Mouse (Mus musculus) cerebellum, postnatal 4 days (tissue): ENCODE measurements around the gene Basp1.
A peak's percentile ranks its signal among the peaks of the same experiment; 100 is the strongest.

ENCODE experiments used
- DNase-seq, 2 experiments: peaks; one replicate each; pipeline ENCODE4 v3.0.0; 2022; ENCODE audit warnings: low spot score in 2 of 2, mixed read lengths in 1 of 2

Basp1 gene

DNA sequence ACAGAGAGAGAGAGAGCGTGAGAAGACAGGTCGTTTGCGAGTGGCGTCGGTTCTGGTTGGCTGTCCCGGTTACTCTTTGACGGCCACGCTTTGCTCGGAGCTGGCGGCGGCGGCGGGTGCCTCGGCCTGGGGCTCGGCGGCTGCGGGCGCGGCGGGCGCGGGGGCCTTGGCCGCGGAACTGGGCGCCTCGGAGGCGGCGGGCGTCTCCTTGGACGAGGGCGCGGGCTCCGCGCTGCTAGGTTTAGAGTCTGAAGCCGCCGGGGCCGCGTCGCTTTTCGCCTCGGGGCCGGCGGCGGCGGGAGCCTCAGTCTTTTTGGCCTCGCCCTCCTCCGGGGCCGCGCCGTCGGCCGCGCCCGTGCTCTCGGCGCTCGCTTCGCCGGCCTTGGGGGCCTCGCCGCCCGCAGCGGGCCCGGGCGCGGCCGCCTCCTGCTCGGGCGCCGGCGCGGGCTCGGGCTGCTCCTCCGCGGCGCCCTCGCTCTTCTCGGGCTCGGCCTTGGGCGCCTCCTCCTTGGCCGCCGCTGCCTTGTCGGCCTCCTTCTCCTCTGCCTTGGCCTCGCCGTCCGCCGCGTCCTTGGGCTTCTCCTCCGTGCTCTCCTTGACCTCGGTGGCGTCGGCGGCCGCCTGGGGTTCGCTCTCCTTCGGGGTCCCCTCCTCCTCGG is 49.3 kb downstream of the Basp1 start:
- peak in 1 of 2 experiments; percentile 27 for DNase-seq

DNA sequence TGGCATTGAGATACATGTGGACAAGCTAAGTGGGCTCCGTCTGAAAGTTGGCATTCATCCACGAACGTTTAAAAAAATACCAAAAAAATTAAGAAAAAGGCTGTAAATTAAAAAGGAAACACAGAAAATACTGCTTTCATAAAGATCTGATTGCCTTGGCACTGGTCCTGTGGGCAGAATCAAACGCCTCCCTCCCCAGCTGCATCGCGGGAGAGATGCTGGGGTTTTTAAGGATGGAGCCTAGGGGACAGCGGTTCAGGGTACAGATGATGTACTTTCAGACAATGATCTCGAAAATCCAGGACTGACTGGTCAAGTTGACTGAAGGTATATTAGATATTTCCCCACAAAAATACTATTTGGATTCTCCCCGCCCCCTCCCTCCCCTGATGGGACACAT is 49.9 kb downstream of the Basp1 start:
- DNase-seq, result no peak

DNA sequence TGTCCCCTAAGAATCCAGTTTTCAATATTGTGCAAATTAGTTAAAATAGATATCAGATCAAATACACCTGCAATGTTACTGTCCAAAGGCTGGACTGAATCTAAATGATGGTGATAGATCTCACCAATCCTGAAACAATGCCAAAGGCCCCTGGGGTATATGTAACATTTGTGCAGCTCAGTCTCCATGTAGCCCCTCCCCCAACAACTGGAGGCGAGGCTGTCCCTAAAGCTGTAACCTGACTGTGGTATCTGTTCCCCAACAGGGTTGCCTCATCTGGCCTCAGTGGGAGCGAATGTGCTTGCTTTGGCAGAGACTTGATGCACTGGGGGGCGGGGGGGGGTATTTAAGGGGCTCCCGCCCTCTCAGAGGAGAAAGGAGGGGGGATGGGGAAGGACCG is 52.7 kb downstream of the Basp1 start:
- no peak for DNase-seq

DNA sequence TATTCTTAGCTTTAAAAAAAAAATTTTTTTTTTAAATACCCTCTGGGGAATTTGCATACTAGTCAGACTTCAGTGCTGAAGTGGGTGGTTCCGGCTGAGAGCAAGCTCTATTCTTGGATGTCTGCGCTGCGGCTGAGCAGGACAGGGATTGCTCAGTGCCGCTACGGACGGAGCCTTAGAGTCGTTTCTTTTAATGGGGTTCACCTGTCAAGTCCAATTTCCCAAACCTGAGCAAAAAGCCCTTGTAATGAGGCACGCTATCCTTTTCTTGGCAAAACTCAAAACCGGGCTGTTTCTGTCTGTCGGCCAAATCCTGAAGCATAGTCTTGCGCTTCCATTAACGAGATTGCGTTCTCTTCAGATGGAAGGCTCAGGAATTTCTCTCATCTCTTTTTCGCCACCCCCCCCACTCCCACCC is 54.9 kb downstream of the Basp1 start:
- no peak for DNase-seq

DNA sequence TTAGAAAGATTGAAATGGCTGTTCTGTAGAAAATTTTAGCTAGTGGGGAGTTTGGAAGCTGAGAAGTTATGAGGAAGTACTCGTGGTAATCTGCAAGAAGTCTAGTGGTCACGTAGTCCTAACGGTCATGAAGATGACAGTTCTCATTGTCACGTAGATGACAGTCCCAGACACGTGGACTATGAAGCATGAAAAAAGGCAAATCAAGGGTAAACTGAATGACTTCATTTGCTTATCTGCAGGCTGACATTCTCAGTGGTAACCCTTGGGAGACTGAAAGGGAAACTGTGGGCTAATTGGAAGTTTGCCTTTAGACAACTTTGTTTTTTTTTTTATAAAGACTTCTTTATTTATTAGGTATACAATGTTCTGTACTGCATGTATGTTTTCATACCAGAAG is 58.2 kb downstream of the Basp1 start:
- DNase-seq, result no peak

DNA sequence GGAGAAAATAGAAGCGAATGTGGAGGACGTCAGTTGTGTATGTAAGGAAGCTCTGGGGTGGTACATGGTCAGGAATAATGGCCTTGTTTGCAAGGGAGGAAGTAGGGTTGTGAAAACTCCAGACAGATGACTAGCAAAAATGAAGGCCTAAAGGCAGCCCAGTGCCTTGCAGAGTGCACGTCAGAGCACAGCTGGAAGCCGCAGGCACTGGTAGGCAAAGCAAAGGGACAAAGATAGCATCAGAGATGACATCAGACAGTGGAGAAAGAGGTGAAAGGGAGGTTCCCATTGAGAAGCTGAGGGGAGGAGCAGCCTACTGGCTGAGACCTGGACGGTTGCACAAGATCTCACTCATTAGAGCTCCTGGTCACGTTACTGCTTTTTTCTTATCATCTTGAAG is 58.8 kb downstream of the Basp1 start:
- no peak for DNase-seq

DNA sequence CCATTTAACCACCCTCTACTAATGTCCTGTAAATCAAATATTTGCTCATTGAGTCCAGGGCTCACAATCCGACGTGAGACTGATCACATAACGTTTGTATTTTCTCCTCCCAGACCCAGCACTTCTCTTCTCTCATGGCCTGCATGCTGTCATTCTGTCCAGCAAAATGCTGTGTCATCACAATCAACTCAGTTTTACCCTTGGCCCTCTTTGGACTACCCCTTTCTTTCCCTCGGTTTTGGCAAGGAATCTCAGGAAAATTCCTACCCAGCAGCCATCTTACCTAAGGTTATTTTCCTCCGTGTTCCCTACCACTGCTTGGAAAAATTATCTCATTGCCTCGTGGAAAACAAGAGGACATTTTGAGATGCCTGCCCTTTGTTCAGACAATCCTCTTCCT is 60.1 kb downstream of the Basp1 start:
- no peak for DNase-seq

DNA sequence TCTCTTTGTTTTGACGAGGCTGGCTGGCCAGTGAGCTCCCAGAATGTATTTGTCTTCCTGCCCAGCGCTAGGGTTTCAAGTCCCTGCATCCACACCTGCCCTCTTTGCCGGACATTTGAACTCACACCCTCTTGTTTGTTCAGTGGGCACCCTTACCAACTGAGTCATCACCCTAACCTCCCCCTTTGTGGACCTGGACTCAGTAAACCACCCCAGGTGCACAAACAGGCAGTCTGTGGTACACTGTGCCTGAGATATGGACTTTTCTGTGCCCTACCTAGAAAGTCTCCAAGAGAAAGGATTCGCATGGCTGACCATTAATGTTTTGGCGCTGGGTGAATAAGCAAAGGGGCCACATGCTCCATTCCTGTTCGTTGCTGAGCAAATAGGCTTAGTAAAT is 70.3 kb downstream of the Basp1 start:
- no peak for DNase-seq

DNA sequence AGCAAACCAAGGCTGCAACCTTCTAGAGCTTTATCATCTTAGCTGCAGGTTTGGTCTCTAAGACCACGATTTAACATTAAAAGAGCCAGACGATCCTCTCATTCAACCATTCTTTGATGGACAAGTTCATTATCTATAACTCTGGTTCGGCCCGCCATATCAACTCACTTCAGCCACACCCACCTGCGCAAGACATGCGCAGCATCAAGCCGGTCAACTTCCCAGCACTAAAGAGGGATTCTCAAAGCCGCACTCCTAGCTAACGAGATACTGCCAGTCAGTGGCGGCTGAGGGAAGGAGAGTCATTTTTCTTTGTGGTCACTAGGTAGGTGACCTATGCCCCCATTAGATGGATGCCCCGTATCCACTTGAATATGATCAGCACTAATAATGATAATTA is 78.3 kb downstream of the Basp1 start:
- no peak for DNase-seq

DNA sequence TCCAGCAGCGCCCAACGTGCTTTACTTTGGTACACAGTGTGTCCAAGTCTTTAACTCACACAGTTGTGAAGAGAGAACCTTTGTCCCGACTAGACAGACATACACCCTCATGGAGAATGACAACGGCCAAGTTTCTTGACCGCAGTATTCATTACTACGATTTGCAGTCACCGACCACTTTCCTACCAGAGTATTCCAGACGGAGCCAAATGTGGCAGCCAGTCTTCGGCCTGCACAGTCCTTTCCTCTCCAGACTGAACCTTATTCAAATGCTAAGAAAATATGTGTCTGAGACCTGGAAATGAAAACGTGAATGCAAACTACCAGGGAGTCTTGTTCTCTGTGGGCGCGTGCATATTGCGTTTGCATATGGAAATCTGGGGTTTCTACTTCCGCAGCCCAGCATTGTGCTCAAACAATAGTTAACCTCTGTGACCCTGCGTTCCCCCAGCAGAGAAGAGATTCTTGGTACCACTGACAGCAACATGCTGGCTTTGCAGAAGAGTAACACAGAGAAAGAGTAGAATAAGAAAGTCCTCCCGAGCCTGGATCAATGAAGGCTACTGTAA is 81.6 kb downstream of the Basp1 start:
- DNase-seq, result no peak

DNA sequence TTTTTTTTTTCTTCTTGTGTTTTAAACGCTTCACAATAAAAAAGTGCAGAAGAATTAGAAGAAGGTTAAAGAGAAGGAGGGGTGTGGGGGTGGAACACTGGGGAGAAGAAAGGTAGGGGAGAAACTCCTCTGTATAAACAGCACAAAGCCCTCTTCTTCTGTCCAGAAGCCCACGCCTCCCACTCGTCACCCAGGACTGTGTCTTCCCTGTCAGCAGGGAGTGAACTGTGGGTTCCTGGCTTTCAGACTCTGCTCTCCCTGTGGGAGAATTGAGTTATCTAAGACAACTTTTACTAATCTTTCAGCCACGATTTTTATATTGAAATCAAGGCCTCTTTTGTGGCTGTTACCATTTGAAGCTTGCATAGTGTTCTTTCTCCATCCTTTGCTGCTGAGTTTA is 82.6 kb downstream of the Basp1 start:
- no peak for DNase-seq

DNA sequence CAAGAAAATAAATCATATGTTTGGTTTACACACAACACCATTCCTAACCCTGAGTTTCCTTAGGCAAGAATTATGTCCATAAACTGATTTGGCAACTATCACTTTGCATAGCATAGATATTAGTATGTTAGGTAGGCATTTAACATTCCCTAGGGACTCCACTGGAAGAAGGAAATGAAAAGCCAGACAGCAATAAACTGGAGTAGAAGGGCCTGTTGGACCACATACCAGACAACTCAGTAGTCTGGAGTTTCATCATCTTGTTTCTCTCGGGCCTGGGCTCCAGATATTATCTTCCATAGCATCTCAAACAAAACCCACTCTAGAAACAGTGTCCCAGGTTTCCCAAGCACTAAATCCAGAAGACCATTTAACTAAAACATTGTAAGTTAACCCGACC is 91.0 kb downstream of the Basp1 start:
- no peak for DNase-seq

DNA sequence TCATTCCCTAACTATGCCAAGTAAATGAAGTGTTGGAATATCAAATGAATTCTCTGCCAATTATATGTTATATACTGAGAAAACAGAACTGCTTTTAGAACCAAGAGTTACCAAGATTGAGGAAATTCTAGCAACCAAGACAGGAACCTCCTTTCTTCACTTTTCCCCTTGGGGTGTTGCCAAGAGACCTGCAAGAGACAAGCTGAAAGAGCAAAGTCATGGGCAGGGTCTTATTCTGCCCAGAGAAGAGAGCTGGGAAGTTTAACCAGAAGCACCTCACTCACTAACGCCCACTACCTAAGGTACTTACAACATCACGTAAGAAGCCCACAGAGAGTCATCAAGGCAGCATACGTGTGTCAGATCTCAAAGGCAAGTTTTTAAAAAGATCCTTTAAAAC is 91.5 kb downstream of the Basp1 start:
- no peak for DNase-seq

DNA sequence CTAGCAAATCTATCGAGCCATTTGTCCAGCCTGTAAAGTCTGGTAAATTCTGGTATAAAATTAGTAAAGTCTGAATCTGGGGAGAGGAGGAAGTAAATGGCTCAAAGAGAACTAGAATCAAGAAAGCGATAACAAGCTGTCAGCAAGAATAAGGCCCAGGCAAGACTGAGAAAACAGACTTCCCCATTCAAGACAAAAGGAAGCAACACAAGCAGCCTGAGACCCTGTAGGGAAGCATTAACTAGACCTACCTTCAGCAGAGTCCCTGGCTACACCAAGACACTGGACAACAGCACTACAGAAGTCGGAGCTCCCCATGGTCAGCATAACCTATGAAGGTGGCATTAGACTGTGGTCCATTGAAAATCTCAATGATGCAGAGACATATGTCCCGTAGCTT is 91.9 kb downstream of the Basp1 start:
- no peak for DNase-seq

DNA sequence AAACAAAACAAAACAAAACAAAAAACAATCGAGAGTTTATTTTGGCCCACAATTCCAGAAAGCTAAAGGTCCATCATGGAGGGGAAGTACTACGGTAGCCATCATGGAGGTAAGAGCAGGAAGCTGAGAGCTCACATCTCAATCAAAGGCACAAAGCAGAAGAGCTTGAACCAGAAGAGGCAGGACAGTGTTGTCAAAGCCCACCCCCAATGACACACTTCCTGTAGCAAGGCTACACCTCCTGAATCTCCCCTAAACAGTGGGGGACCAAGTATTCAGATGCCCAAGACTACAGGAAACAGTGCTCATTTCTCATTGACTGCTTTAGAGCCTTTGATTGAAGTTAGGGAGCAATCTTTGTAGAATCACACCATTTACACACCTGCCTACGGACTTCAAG is 99.1 kb downstream of the Basp1 start:
- no peak for DNase-seq
